Mouse (Mus musculus) liver, postnatal 0 days (tissue): ENCODE results near the gene Samsn1.

ENCODE experiments used
- CTCF ChIP-seq: sonication (generic); IDR thresholded peaks from 2 replicates; pipeline ENCODE4 v1.5.1; 2016; ENCODE audit warnings: antibody characterized with exemption, low read depth
- EP300 ChIP-seq: IDR thresholded peaks from 2 replicates; pipeline ENCODE4 v1.6.1; 2016; ENCODE audit warnings: antibody characterized with exemption, low read depth, mild to moderate bottlenecking

- TF ChIP-seq CTCF, result no peak
- TF ChIP-seq EP300, result no peak
Observed at GRCm38 (mm10) chr16:75826498-75826897, 195.6 kb downstream of the Samsn1 start.
